Mouse (Mus musculus) liver, embryonic 16.5 days (tissue): ENCODE measurements around the gene Dctd. TPM values are rescaled to one million over a fixed set of nuclear protein-coding genes. Genes with fewer than 3 reads are reported as not detected.
"Not testable (repeated sequence)": the region's sequence is repeated elsewhere in the genome, so short reads cannot be mapped to it uniquely, and the experiment has no call there.

Experiments used
- ATAC-seq: fragments of 200-750 bp; cut with Nextera tagmentation; 2 replicates; pipeline ENCODE4 v1.8.0; 2017; ENCODE audit warnings: low read depth, mild to moderate bottlenecking, moderate number of reproducible peaks, moderate library complexity
- H3K27ac ChIP-seq: fragments of 300-500 bp; sonication (generic); 2 replicates; pipeline ENCODE4 v1.5.1; 2014; ENCODE audit warnings: mild to moderate bottlenecking, low read length
- H3K27me3 ChIP-seq: fragments of 300-500 bp; sonication (generic); 2 replicates; pipeline ENCODE4 v1.6.1; 2014; ENCODE audit warnings: low read depth, low read length, mixed read lengths; ENCODE audit not compliant: control insufficient read depth, insufficient read depth
- H3K36me3 ChIP-seq: fragments of 300-500 bp; sonication (generic); 2 replicates; pipeline ENCODE4 v1.6.1; 2014; ENCODE audit warnings: mild to moderate bottlenecking; ENCODE audit not compliant: control insufficient read depth, insufficient read depth
- H3K4me1 ChIP-seq: fragments of 300-500 bp; sonication (generic); 2 replicates; pipeline ENCODE4 v1.6.1; 2014; ENCODE audit warnings: low read depth, low read length, mixed read lengths; ENCODE audit not compliant: control insufficient read depth
- H3K4me2 ChIP-seq: fragments of 300-500 bp; sonication (generic); 2 replicates; pipeline ENCODE4 v1.6.1; 2014; ENCODE audit warnings: low read depth, low read length, mixed read lengths
- H3K4me3 ChIP-seq: fragments of 300-500 bp; sonication (generic); 2 replicates; pipeline ENCODE4 v1.5.1; 2014; ENCODE audit warnings: low read depth, mild to moderate bottlenecking, low read length
- H3K9ac ChIP-seq: fragments of 300-500 bp; sonication (generic); 2 replicates; pipeline ENCODE4 v1.6.1; 2014; ENCODE audit warnings: low read depth, low read length
- H3K9me3 ChIP-seq: fragments of 300-500 bp; sonication (generic); replicated peaks from 2 replicates; pipeline ENCODE4 v1.6.1; 2016; ENCODE audit warnings: low read length; ENCODE audit not compliant: control insufficient read depth
- WGBS: fragments of 180-500 bp; shearing (Covaris S2); extraction: QIAGEN DNeasy Blood & Tissue Kit; methylation state at CpG from one replicate; pipeline ENCODE4 v1.1.7; 2014; ENCODE audit not compliant: insufficient replicate concordance; 5-methylcytosine and 5-hydroxymethylcytosine counted together
- polyA plus RNA-seq: library from polyadenylated mRNA; unstranded; fragments of >200 nt; fragmentation: Nextera tagmentation; extraction: Ambion mirVana; gene quantifications from 2 replicates; pipeline ENCODE4 v1.2.1, GENCODE M21; 2015

Dctd gene
- polyA plus RNA-seq, 1 experiment from 2014 or later = 4.6 TPM

DNA sequence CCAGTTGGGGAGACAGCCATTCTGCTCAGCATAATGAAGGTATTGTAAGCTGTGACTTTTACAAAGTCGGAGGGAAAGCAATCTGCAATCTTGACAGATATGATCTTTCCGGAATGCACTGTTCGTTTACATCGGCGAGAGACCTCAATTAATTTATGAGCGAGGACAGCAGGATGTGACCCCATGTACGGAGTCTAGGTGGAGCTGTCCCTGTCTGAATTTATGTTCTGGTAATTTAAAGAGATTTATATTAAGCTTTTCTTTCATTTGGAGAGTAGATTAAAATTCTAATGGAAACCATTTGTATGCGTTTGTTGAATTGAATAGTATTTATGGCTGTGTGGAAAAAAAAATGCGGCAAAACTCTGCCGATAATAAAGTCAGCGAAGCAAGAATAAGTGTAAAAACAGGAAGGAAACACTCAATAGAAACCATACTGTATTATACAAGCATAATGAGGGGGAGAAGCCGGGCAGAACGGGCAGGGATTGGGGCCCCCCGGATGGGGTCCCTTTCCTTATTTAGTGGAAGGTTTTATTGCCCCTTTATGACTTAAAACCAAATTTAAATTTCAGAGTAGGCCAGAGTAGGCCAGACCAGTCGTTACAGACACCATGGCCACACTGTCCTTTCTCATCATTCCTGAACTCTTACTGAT lies 59.8 kb downstream of the Dctd start:
- Histone ChIP-seq H3K9ac (no peak overlapping the region), H3K9me3 (no peaks in the 10 kb centered on the region), H3K27me3 (no peaks in the 10 kb centered on the region), H3K4me3 (no peak overlapping the region), H3K4me2 (no peak overlapping the region), H3K27ac (no peak overlapping the region), H3K36me3 (no peaks in the 10 kb centered on the region), H3K4me1 (no peaks in the 10 kb centered on the region)
- ATAC-seq = no peak
- 37% methylated on average over 15 of the region's 15 CpGs for WGBS

DNA sequence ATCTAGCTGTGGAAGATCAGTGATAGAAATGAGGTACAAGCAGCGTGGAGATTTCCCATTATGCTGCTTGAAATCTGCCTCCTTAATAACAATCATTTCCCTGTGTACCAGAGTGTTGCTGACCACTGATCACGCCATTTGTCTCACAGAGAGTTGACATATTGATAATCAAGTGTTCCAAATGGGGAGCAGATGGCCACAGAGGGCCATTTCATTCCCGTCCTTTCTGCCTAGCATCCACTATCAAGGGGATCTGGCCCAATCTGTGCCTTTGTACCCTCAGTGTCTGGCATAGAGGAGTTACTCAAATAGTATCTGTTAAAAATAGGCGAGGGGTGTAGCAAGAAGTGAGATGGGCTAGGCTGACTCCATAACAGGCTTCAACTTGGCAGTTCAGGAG lies 78.5 kb downstream of the Dctd start:
- Histone ChIP-seq H3K4me2 (no peak overlapping the region), H3K9me3 (no peaks in the 10 kb centered on the region)

DNA sequence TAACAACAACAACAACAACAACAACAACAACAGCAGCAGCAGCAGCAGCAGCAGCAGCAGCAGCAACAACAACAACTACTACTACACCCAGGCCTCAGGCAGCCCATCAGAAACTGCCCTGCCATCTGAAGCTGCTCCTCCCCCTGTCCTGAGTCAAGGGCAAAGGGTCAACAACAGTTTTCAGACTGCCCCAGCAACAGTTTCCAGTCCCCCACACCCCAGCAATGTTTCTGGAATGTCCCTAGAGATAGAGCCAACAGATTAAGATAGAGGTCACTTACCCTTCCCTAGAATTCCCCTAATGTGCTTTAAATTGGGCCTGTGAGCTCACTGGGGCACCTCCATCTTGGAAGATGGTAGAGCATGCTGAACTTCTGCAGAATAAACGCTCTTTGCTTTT lies 79.0 kb downstream of the Dctd start:
- 65% methylated on average over 1 of the region's 1 CpGs for WGBS
- ATAC-seq = no peak
- Histone ChIP-seq H3K4me3 (no peak overlapping the region), H3K4me1 (no peaks in the 10 kb centered on the region), H3K27me3 (no peaks in the 10 kb centered on the region), H3K9ac (no peak overlapping the region), H3K9me3 (no peaks in the 10 kb centered on the region), H3K27ac (no peak overlapping the region), H3K36me3 (no peaks in the 10 kb centered on the region), H3K4me2 (no peak overlapping the region)

More for the DNA sequence above, 78.5 kb downstream of the Dctd start:
- H3K27me3 ChIP-seq = no peaks in the 10 kb centered on the region
- no peak overlapping the region for H3K27ac ChIP-seq
- no peak for ATAC-seq
- WGBS = 47% methylated on average over 4 of the region's 4 CpGs
- H3K4me1 ChIP-seq = no peaks in the 10 kb centered on the region
- no peak overlapping the region for H3K9ac ChIP-seq
- no peak overlapping the region for H3K4me3 ChIP-seq
- H3K36me3 ChIP-seq = no peaks in the 10 kb centered on the region

DNA sequence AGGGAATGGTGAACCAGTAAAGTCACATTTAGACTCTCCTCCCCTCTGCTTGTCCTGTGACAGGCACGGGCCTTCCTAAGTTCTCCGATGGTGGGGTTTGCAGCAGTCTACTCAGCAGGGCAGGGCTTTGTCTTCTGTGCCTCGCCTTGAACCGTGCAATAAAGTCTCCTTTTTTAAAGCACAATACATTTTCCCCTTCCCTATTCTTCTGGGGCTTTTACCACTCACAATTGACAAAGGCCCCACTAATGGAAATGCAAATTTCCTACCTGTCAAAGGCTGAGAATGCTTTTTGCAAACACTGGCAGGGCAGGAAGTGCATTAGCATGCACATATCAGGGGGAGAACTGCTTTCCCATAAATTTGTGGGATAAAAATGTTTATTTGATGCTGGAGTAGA lies 80.1 kb downstream of the Dctd start:
- H3K4me2 ChIP-seq = no peak overlapping the region
- WGBS = 61% methylated on average over 4 of the region's 4 CpGs
- ATAC-seq = no peak

DNA sequence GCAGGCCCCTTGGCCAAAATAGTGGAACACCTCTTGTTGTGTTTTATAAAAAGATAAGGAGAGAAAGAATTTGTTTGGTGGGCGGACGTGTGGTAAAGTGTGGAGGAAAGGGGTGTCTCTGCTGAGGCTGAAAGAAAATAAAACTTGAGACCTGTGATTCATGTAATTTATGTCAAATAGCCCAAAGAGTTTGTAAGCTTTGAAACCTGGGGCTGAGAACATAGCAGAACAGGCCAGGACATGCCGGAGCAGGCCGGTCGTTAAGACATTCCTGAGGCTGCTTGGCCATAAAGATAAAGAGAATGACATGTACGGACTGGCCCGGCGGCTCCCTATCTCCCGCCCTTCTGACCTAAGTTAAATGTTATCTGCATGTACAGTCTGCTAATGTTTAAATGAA lies 81.3 kb downstream of the Dctd start:
- H3K27ac ChIP-seq, H3K36me3 ChIP-seq, H3K27me3 ChIP-seq, H3K4me3 ChIP-seq, H3K4me1 ChIP-seq, ATAC-seq, H3K9me3 ChIP-seq, H3K4me2 ChIP-seq, H3K9ac ChIP-seq: not testable (repeated sequence)
- 69% methylated on average over 9 of the region's 9 CpGs for WGBS

More for the DNA sequence above, 80.1 kb downstream of the Dctd start:
- no peaks in the 10 kb centered on the region for H3K27me3 ChIP-seq
- H3K9me3 ChIP-seq = no peaks in the 10 kb centered on the region
- no peaks in the 10 kb centered on the region for H3K4me1 ChIP-seq
- H3K36me3 ChIP-seq = no peaks in the 10 kb centered on the region
- H3K27ac ChIP-seq = no peak overlapping the region
- no peak overlapping the region for H3K4me3 ChIP-seq
- H3K9ac ChIP-seq = no peak overlapping the region

DNA sequence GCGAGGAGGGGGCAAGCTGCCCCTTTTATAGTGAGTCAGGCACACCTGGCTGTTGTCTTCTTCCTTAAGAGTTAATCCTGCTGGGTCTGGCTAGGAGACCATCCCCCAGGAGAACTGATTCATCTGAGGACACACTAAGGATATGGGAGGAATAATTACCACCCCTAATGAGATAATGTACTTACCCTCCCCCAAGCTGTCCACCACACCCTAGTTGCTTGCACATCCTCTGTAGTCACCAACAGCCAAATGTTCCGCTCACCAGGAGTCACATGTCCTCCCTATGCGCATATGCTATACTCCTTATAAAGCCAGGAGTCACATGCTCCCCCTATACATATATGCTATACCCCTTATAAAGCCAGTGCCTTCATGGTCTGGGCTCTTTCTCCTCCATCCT lies 82.1 kb downstream of the Dctd start:
- 66% methylated on average over 3 of the region's 3 CpGs for WGBS
- Histone ChIP-seq H3K9ac (no peak overlapping the region), H3K4me1 (no peaks in the 10 kb centered on the region), H3K9me3 (no peaks in the 10 kb centered on the region), H3K36me3 (no peaks in the 10 kb centered on the region), H3K27me3 (no peaks in the 10 kb centered on the region), H3K4me3 (no peak overlapping the region), H3K27ac (no peak overlapping the region), H3K4me2 (no peak overlapping the region)
- ATAC-seq = no peak

DNA sequence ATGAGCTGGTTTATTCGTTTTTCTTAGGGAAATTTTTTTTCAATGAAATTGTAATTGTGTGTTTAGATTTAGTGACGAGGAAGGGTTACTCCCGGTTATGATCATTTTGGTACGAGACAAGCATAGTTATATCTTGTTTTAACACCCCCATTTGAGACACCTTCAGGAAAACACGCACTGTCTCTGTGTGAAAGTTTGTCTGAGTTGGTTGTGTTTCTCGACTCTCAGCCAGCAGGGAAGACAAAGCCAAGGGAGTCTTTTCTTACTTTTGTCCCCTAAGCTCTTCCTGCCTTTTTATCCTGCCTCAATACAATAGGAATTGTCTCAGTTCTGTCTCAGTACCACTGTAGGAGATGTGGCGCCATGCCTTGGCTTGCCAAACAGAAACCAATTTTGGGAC lies 84.9 kb downstream of the Dctd start:
- H3K9me3 ChIP-seq = no peaks in the 10 kb centered on the region
- H3K4me1 ChIP-seq = no peaks in the 10 kb centered on the region
- 63% methylated on average over 7 of the region's 7 CpGs for WGBS
- no peak for ATAC-seq
- no peak overlapping the region for H3K27ac ChIP-seq
- no peaks in the 10 kb centered on the region for H3K27me3 ChIP-seq
- H3K4me2 ChIP-seq = no peak overlapping the region
- no peak overlapping the region for H3K9ac ChIP-seq
- H3K36me3 ChIP-seq = no peaks in the 10 kb centered on the region
- no peak overlapping the region for H3K4me3 ChIP-seq

DNA sequence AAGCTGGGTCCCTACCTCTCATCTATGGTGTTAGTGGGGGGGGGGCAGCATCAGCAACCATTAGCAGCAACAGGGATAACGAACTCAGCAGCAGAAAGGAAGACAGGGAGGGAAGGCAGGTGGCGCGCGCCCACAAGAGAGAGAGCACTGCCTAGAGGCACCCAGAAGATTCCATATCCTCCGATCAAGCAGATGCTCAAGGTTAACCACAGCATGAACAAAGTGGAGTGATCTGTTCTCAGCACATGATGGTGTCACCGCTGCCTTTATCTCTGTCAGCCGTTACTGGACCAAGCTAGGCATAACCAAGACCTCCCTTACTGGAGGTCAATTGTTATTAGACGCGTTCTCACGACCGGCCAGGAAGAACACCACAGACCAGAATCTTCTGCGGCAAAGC lies 89.7 kb downstream of the Dctd start:
- H3K36me3 ChIP-seq = no peaks in the 10 kb centered on the region
- 87% methylated on average over 12 of the region's 12 CpGs for WGBS
- no peak for ATAC-seq

DNA sequence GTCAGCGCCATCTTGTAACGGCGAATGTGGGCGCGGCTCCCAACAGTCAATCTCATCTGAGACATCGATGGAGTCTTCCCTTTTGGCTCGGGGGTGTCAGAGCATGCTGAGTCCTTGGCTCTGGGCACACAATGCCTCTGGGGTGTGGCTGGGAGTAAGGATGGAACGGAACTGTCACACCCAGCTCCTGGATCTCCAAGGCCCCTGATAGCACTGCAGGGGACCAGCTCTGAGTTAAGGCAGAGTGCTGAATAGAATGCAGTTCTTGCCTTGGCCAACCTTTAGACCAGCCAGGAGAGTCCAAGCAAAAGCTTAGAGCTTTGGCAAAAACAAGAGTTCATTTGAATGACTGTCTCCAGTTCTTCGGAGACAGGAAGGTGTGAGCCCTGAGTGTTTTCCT lies 97.1 kb downstream of the Dctd start:
- Histone ChIP-seq H3K9me3 (no peaks in the 10 kb centered on the region), H3K4me2 (no peak overlapping the region), H3K27me3 (no peaks in the 10 kb centered on the region), H3K27ac (no peak overlapping the region), H3K9ac (no peak overlapping the region), H3K4me1 (no peaks in the 10 kb centered on the region), H3K4me3 (no peak overlapping the region), H3K36me3 (no peaks in the 10 kb centered on the region)
- 84% methylated on average over 9 of the region's 9 CpGs for WGBS
- no peak for ATAC-seq

More for the DNA sequence above, 89.7 kb downstream of the Dctd start:
- Histone ChIP-seq H3K4me1 (no peaks in the 10 kb centered on the region), H3K9me3 (no peaks in the 10 kb centered on the region), H3K9ac (no peak overlapping the region), H3K27ac (no peak overlapping the region), H3K4me3 (no peak overlapping the region), H3K27me3 (no peaks in the 10 kb centered on the region), H3K4me2 (no peak overlapping the region)
